Mouse (Mus musculus): ENCODE measurements around the gene Trim13.
A peak's percentile ranks its signal among the peaks of the same experiment; 100 is the strongest.
"Not testable (repeated sequence)": the region's sequence is repeated elsewhere in the genome, so short reads cannot be mapped to it uniquely, and the experiment has no call there.

Gene Trim13

DNA sequence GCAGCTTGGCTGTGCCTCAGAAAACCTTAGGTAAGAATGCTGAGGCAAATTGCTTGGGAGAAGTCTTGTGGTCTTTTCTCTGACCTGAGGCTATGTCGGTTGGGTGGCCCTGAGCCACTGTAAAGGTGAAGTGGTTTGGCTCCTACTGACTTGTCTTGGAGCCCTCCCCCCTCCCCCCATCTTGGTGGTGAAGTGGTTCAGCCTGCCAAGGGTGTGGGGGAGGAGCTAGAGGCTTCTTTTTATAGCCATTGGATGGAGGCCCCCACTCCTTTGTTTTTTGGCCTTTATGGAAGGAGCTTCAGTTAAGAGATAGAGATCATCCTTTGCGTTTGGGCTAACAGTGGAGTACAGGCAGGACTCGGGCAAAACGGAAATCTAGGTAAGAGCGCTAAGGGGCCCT is at the start of gene Trim13:
Trim13 (plus strand) TSS at position 280 of the 400 bp plus-strand sequence.
- DNase-seq (ENCODE audit: low spot score in 2 of 2): no peak

- no peak for DNase-seq (ENCODE audit: low spot score in 2 of 2)
Observed at GRCm38 (mm10) chr14:61548614-61549013, 49.4 kb upstream of the Trim13 start.

DNA sequence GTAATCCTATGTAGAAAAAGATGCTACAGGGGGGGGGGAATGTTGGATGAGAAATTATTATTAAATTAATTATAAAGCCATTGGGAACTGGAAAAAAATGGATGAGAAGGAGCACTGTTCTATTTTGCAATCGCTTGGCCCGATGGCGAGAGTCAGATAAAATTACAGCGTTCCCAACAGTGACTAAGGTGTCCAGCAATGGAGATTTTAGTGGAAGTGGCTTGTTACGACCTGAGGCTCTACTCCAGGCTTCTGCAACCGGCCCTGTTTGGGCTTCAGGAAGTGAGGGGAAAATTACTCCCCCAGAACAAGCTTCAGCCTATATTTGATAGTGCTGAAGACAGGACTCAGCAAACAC is 42.1 kb upstream of the Trim13 start:
- DNase-seq (ENCODE audit: low spot score in 2 of 2): no peak

- peak; percentile 93 to 95 for DNase-seq (ENCODE audit: low spot score in 2 of 2)
Observed at GRCm38 (mm10) chr14:61556289-61557147, 41.5 kb upstream of the Trim13 start, which contains the start of gene Spryd7. Spryd7 (minus strand) TSS chr14:61556886.

DNA sequence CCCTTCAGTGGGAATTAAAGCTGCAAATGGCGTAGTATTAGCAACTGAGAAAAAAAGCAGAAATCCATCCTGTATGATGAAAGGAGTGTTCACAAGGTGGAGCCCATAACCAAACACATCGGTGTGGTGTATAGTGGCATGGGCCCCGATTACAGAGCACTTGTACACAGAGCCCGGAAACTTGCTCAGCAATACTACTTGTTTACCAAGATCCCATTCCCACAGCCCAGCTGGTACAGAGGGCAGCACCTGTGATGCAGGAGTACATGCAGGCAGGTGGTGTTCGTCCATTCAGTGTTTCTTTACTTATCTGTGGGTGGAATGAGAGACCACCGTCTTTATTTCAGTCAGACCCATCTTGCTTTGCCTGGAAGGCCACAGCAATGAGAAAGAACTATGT is 39.1 kb upstream of the Trim13 start:
- no peak for DNase-seq (ENCODE audit: low spot score in 2 of 2)

DNA sequence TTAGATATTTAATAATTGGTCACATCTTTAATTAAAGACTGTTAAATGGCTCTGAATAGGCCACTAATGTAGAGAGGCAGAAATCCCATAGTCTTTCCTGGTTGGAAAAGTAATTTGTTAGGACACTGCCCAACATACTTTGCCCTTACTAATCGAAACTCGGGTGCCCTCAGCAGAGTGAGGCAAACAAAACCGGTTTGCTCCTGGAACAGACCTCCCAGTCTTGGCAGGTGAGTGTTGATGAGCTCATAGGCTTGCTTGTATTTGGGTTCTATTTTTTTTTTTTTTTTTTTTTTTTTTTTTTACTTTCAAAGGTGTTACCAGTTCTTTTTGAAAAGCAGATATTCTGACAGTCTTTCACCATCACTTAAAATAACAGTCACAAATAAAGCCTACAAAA is 38.2 kb upstream of the Trim13 start:
- DNase-seq (ENCODE audit: low spot score in 2 of 2): no peak

DNA sequence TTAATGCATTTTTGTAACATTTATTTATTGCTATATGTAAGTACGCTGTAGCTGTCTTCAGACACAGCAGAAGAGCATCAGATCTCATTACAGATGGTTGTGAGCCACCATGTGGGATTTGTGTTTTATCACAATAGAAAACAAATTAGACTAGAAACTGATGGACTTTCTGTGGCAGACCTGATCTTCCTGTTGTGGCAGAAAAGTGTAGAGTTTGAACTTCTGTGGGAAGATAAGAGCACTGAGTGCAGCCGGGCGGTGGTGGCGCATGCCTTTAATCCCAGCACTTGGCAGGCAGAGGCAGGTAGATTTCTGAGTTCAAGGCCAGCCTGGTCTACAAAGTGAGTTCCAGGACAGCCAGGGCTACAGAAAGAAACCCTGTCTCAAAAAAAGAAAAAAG is 31.8 kb upstream of the Trim13 start:
- not testable (repeated sequence) for DNase-seq (ENCODE audit: low spot score in 2 of 2)

DNA sequence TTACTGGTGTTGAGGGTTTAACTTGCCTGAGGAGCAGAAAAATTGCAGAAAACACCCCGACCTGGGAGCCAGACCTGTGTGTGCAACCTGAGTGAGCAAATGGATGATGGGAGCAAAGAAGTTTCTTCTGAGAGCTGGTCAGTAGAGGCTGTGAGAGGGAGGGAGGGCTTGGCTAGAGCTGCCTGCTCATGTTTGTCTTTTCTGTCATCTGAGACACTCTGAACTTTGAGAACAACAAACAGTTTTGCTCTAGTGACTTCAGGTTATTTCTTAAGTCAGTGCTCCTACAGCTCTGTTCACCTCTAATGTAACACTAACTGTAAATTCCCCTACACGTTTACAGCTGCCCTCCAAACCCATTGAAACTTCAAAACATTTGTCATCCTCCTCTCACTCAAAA is 28.7 kb upstream of the Trim13 start:
- DNase-seq (ENCODE audit: low spot score in 2 of 2): no peak

GRCm38 (mm10) chr14:61571366-61571765 is 26.7 kb upstream of the Trim13 start:
- DNase-seq (ENCODE audit: low spot score in 2 of 2): peak; percentile 72 to 85

DNA sequence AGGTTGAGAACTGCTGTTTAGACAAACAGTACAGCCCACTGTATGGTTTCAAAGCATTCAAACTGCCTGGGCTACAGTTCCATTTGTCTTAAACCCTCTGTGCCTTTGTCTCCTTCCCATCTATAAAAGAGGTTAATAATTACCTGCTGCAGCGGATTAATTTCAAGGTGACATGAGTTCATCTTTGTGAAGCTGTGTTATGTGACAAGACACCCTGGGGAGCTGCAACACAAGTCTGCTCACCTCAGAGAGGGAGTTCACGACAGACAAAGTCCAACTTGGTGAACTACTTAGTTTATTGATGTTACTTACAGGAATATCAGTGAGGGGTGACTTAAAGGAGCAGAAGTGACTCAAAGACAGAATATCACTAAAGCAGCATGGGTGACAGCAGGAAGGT is 25.9 kb upstream of the Trim13 start:
- DNase-seq (ENCODE audit: low spot score in 2 of 2): no peak

DNA sequence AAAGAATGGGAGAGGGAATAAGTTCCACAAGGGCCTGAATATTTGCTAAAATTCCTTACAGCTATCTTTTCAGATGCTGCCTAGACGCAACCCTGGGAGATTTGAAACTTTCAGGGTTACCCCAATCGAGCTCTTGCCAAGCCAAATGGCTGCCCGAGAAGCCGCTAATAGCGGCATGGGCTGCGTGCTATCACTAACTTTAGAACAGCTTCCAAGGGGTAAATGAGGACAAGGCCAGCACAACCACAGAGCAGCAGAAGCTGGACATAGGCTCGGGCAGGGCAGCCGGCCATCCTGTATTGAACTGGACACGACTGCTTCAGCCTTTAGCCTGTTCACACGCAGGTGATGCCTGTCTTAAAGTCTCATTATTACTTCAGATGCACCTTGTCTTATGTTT is 23.0 kb upstream of the Trim13 start:
- no peak for DNase-seq (ENCODE audit: low spot score in 2 of 2)

DNA sequence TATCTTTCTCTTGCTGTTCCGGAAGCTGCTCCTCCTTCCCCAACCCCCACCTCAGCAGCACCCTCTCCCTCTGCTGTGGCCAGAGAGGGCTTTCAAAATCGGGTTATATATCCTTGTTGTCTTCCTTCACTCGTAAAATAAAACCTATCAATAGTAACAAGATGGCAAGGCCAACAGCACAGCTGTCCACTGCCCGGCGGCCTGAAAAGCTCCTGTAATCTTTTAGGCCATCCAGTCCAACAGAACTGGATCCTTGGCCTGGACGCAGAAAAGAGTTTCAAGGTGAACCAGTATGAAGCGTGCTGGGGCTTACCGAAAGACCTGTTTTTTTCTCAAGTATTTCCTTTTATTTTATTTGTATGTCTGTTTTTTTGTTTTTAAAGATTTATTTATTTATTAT is 22.1 kb upstream of the Trim13 start:
- no peak for DNase-seq (ENCODE audit: low spot score in 2 of 2)

GRCm38 (mm10) chr14:61589288-61590065 is 8.6 kb upstream of the Trim13 start:
- no peak for DNase-seq (ENCODE audit: low spot score in 2 of 2)

GRCm38 (mm10) chr14:61596719-61597426 is 1.2 kb upstream of the Trim13 start:
- DNase-seq (ENCODE audit: low spot score in 2 of 2): no peak

DNA sequence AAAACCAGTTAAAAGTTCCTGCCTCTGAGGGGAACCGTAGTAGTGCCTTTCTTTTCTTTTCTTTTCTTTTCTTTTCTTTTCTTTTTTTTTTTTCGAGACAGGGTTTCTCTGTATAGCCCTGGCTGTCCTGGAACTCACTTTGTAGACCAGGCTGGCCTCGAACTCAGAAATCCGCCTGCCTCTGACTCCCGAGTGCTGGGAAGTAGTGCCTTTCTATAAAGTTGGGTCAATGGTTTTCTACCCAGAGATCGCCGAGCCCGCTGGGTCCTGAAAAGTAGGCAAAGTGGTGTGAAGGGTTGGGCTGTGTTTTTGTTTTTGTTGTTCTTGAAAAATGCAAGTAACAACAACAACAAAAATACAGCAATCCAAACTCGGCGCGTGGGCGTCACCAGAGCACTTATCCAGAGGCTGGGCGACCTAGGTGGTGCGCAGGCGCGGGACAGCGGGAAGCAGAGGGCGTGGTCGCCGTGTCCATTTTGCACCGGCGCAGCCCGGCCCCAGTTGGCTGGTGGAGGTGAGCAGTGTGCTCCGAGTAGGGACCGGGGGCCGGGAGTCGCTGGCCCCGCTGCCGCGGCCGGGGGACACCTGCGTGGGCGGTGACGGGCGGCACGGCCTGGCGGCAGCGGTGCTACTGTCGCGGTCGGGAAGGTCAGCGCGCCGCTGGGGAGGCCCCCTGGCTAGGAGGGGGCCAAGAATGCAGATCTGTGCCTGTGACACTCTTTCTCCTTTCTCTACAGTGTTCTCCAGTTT is 1.2 kb downstream of the Trim13 start:
- DNase-seq (ENCODE audit: low spot score in 2 of 2): peak; percentile 73 to 84

DNA sequence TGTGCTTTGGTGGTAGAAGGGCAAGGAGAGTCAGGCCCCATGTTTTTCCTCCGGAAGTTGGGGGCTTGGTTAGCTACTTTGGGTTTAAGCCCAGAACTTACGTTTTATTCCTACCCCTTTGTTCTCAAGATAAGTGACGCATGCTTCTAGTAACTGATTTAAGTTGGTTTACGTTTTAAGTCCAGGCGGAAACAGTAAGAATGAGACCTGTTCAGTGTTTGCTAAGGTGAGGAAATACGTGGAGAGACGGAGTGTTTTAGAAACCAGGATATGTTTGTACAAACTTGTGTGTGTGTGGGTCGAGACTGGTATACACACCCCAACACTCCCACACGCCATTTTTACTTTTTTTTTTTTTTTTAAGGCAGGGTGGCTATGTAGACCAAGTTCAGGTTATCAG is 3.3 kb downstream of the Trim13 start:
- no peak for DNase-seq (ENCODE audit: low spot score in 2 of 2)

DNA sequence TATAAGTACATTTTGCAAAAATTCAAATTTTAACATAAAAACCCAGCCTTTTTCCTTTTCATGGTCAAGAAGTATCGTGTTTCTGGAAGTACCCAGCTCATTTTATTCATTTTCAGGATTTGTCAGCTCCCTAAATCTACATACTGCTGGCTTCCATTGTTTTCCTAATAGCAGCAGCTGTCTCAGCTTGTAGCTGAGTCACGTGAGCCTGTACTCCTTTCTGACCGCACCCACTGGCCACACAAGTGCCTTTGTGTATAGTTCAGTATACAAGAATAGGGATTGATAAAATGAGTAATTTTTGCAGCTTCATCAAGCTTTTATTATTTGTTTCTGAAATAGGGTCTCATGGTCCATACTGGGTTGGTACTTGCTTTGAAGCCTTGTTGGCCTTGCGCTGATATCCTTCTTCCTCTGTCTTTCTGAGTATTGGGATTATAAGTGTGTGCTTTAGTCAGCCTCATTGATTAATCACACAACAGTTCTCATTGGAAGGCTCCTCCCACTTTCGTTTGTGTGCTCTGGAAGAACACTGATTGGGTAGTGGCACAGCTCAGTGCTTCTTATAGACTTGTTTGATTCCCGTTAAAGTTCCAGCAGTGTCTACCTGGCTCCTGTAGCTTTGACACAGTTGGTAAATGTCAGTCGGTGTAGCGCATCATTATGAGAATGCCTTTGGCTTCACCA is 5.2 kb downstream of the Trim13 start:
- DNase-seq (ENCODE audit: low spot score in 2 of 2): no peak

DNA sequence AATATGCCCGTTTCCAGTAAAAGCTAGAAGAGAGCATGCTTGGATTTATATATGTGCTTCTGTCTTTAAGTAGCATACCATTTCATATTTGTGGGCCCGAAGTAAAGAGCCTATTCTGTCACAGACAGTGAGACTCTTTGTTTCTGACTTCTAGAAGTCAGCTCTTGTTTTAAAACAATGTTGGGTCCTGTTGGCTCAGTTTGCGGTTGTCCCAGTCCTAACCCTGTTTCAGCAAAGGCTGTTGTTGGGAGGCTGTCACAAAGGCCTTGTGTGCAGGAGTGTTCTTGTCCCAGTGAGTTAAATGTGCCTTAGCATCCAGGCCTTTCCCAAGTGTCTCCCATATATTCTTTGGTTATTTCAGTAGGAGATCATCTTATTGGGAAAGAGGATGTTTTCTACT is 6.0 kb downstream of the Trim13 start:
- no peak for DNase-seq (ENCODE audit: low spot score in 2 of 2)

- not testable (repeated sequence) for DNase-seq (ENCODE audit: low spot score in 2 of 2)
Observed at GRCm38 (mm10) chr14:61606088-61606487, 8.0 kb downstream of the Trim13 start.

DNA sequence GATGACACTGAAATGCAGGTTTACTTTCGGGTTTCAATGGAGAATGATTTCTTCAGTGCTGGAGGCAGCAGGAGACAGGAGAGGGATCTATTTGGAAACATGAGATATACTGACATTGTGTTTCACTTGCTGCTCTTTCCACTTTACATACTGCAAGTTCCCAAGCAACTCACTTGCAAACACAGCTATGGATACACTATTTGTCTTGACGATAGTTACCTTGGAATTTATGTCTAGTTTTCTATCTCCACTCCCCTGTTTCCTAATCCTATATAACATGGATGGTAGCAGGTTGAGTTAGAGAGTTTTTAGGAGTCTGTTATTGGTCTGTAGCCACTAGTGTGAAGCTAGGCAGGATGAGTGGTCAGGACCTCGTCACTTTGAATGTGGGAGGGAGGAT is 9.1 kb downstream of the Trim13 start, which contains the start of gene Kcnrg:
Kcnrg (plus strand) TSS at position 301 of the 400 bp plus-strand sequence.
- no peak for DNase-seq (ENCODE audit: low spot score in 2 of 2)

GRCm38 (mm10) chr14:61611766-61612165 is 13.7 kb downstream of the Trim13 start:
- no peak for DNase-seq (ENCODE audit: low spot score in 2 of 2)

All from cerebellum, postnatal 4 days (tissue).